Comparison of ENCODE assay signal across 8 mouse cellular contexts in genomic region chr16:38131756-38132155, GRCm38 (mm10). TPM values are rescaled to one million over a fixed set of nuclear protein-coding genes. Genes with fewer than 3 reads are reported as not detected.
A peak's percentile ranks its signal among the peaks of the same experiment; 100 is the strongest.
DNase-seq lines count a peak whose midpoint lies in the region; ATAC-seq and TF ChIP-seq lines count a peak whose summit lies in the region.

No protein-coding gene starts in this region.

- ATAC-seq in hindbrain, embryonic 12.5 days (ENCODE audit: low FRiP score), result no peak
- no peak for ATAC-seq in hindbrain, embryonic 16.5 days
- ATAC-seq in heart, embryonic 15.5 days (replicated peaks; ENCODE audit: insufficient number of reproducible peaks, insufficient read depth, low FRiP score, low read depth), result 0 out of 2 replicates have a peak, but pooled peaks have one; percentile 43
- ATAC-seq in liver, embryonic 12.5 days, result 0 out of 2 replicates have a peak, but pooled peaks have one; percentile 49

- H3K36me3 ChIP-seq in hindbrain, embryonic 12.5 days, result no peaks in the 10 kb centered on the region
- no peaks in the 10 kb centered on the region for H3K36me3 ChIP-seq in hindbrain, embryonic 16.5 days (ENCODE audit: control insufficient read depth, insufficient read depth, low read length)
- no peaks in the 10 kb centered on the region; the same call in 1 of the 2 replicates for H3K36me3 ChIP-seq in heart, embryonic 15.5 days
- H3K36me3 ChIP-seq in liver, embryonic 12.5 days, result peaks cover 9% of the 10 kb centered on the region; the same call in 1 of the 2 replicates

- H3K27me3 ChIP-seq in hindbrain, embryonic 12.5 days, result no peaks in the 10 kb centered on the region
- H3K27me3 ChIP-seq in hindbrain, embryonic 16.5 days (replicated peaks; ENCODE audit: control insufficient read depth, insufficient read depth, low read length), result no peaks in the 10 kb centered on the region
- no peaks in the 10 kb centered on the region for H3K27me3 ChIP-seq in heart, embryonic 15.5 days
- no peaks in the 10 kb centered on the region for H3K27me3 ChIP-seq in liver, embryonic 12.5 days (replicated peaks)

- H3K4me2 ChIP-seq in hindbrain, embryonic 12.5 days (replicated peaks), result no peak overlapping the region; the same call in 1 of the 2 replicates
- H3K4me2 ChIP-seq in hindbrain, embryonic 16.5 days (ENCODE audit: low read length), result no peak overlapping the region
- H3K4me2 ChIP-seq in heart, embryonic 15.5 days, result peak overlapping the region; percentile 35
- peak overlapping the region; percentile 40 for H3K4me2 ChIP-seq in liver, embryonic 12.5 days

- TF ChIP-seq CTCF in olfactory bulb, adult 2 months (IDR thresholded peaks at IDR 0.05; ENCODE audit: insufficient read depth, low read depth, low read length), result no peak

- no peaks in the 10 kb centered on the region for H3K9me3 ChIP-seq in hindbrain, embryonic 12.5 days (replicated peaks)
- H3K9me3 ChIP-seq in hindbrain, embryonic 16.5 days (ENCODE audit: control insufficient read depth, low read length), result no peaks in the 10 kb centered on the region
- no peaks in the 10 kb centered on the region for H3K9me3 ChIP-seq in heart, embryonic 15.5 days (replicated peaks)
- no peaks in the 10 kb centered on the region for H3K9me3 ChIP-seq in liver, embryonic 12.5 days (replicated peaks)

- 0 out of 2 replicates have a peak overlapping the region, but pooled peaks have one; percentile 2 for H3K27ac ChIP-seq in hindbrain, embryonic 12.5 days
- no peak overlapping the region for H3K27ac ChIP-seq in hindbrain, embryonic 16.5 days (ENCODE audit: low read depth, low read length)
- peak overlapping the region; percentile 64 for H3K27ac ChIP-seq in heart, embryonic 15.5 days
- no peak overlapping the region for H3K27ac ChIP-seq in liver, embryonic 12.5 days
- 0 out of 2 replicates have a peak overlapping the region, but pooled peaks have one; percentile 57 for H3K27ac ChIP-seq in olfactory bulb, adult 2 months (ENCODE audit: insufficient read depth, low read depth, low read length)

- no peak for TF ChIP-seq POLR2A in olfactory bulb, adult 2 months (IDR thresholded peaks at IDR 0.05; ENCODE audit: insufficient read depth, low read depth, low read length)

- H3K4me1 ChIP-seq in hindbrain, embryonic 12.5 days, result peaks cover 41% of the 10 kb centered on the region
- H3K4me1 ChIP-seq in hindbrain, embryonic 16.5 days (ENCODE audit: control insufficient read depth, insufficient read depth, low read depth, low read length), result peaks cover 12% of the 10 kb centered on the region
- H3K4me1 ChIP-seq in heart, embryonic 15.5 days (replicated peaks), result peaks cover 46% of the 10 kb centered on the region
- H3K4me1 ChIP-seq in liver, embryonic 12.5 days, result peaks cover 58% of the 10 kb centered on the region
- peaks cover 22% of the 10 kb centered on the region for H3K4me1 ChIP-seq in olfactory bulb, adult 2 months (ENCODE audit: control insufficient read depth, insufficient read depth, low read length)

- DNase-seq in adrenal gland, postnatal 36 days, result peak; percentile 34 to 58
- no peak for DNase-seq in right cerebral cortex, postnatal 4 days
- no peak for DNase-seq in right cerebral cortex, postnatal 10 days (ENCODE audit: low spot score in 2 of 2)

- H3K9ac ChIP-seq in hindbrain, embryonic 12.5 days, result no peak overlapping the region
- H3K9ac ChIP-seq in hindbrain, embryonic 16.5 days (ENCODE audit: low read depth, low read length), result no peak overlapping the region
- no peak overlapping the region for H3K9ac ChIP-seq in heart, embryonic 15.5 days
- H3K9ac ChIP-seq in liver, embryonic 12.5 days, result peak overlapping the region; percentile 3; the same call in 1 of the 2 replicates

- 38% methylated on average over 9 of the region's 9 CpGs for WGBS in hindbrain, embryonic 12.5 days
- WGBS in hindbrain, embryonic 16.5 days, result 29% methylated on average over 9 of the region's 9 CpGs
- 25% methylated on average over 9 of the region's 9 CpGs for WGBS in heart, embryonic 15.5 days
- WGBS in liver, embryonic 12.5 days (ENCODE audit: insufficient replicate concordance), result 10% methylated on average over 9 of the region's 9 CpGs
- 37% methylated on average over 9 of the region's 9 CpGs for WGBS in olfactory bulb, adult 2 months

- H3K4me3 ChIP-seq in hindbrain, embryonic 12.5 days, result no peak overlapping the region
- no peak overlapping the region for H3K4me3 ChIP-seq in hindbrain, embryonic 16.5 days (ENCODE audit: low read length)
- H3K4me3 ChIP-seq in heart, embryonic 15.5 days, result peak overlapping the region; percentile 2; the same call in 1 of the 2 replicates
- no peak overlapping the region for H3K4me3 ChIP-seq in liver, embryonic 12.5 days
- H3K4me3 ChIP-seq in olfactory bulb, adult 2 months (ENCODE audit: insufficient read depth, low read depth, low read length), result no peak overlapping the region

RNA-seq across cellular contexts. Expression of gene Gsk3b, which starts 43.0 kb away (rescaled TPM):
- 139 and 145 TPM in 2 replicates for polyA plus RNA-seq in hindbrain, embryonic 12.5 days (2016; fragmentation: Nextera tagmentation; extraction: Ambion mirVana)
- polyA plus RNA-seq in hindbrain, embryonic 16.5 days (2015; fragmentation: Nextera tagmentation; extraction: Ambion mirVana), result 123 and 131 TPM in 2 replicates
- 10 to 100 TPM; 59.0 to 70.0 TPM for total RNA-seq in adrenal gland, postnatal 36 days (2021)
- 38.2 and 40.0 TPM in 2 replicates for polyA plus RNA-seq in heart, embryonic 15.5 days (2015; fragmentation: Nextera tagmentation; extraction: Ambion mirVana)
- polyA plus RNA-seq in liver, embryonic 12.5 days (2016; fragmentation: Nextera tagmentation; extraction: Ambion mirVana), result 17.4 and 18.1 TPM in 2 replicates
- 55.0 and 135 TPM in 2 replicates for polyA plus RNA-seq in olfactory bulb, adult 2 months (2012; ENCODE audit: insufficient read depth, insufficient read length, low replicate concordance, missing spikeins)

Comparison
In these comparisons a context has a peak if more than half of its experiments do, and no peak if none do; other contexts are left out.
1. H3K27ac ChIP-seq: peak in hindbrain, embryonic 12.5 days (single experiment), heart, embryonic 15.5 days (single experiment) and olfactory bulb, adult 2 months (single experiment); none in hindbrain, embryonic 16.5 days (single experiment) and liver, embryonic 12.5 days (single experiment).
2. ATAC-seq: peak in heart, embryonic 15.5 days (single experiment) and liver, embryonic 12.5 days (single experiment); none in hindbrain, embryonic 12.5 days (single experiment) and hindbrain, embryonic 16.5 days (single experiment).
3. H3K4me2 ChIP-seq: peak in heart, embryonic 15.5 days (single experiment) and liver, embryonic 12.5 days (single experiment); none in hindbrain, embryonic 12.5 days (single experiment) and hindbrain, embryonic 16.5 days (single experiment).
4. DNase-seq: peak in adrenal gland, postnatal 36 days (2 of 2); none in right cerebral cortex, postnatal 4 days (single experiment) and right cerebral cortex, postnatal 10 days (0 of 2).